Mouse (Mus musculus) adipocyte (in vitro differentiated cells): ENCODE results near the gene Ap1s2.

Experiments used
- DNase-seq: peaks from one replicate; pipeline ENCODE4 v3.0.0-alpha.2; 2016; ENCODE audit warnings: low spot score

Gene Ap1s2

DNA sequence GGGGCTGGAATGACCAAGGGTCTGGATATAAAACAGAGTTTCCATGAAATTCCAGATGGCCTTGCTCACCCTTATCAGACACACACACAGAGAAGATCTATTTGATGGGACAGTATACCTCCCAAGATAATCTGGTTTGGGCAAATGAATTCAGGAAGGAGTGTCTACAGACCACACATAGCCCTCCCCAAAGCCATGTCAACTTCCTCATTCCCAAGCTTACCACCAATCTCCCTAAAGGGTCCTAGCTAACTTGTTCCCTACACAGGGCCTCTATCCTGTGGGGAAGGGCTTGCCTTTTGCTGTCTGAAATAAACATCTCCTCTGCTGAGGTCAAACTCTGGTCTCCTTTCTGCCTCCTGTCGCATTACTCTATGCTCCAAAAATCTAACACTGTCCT, 72.3 kb downstream of the Ap1s2 start:
- no peak for DNase-seq

DNA sequence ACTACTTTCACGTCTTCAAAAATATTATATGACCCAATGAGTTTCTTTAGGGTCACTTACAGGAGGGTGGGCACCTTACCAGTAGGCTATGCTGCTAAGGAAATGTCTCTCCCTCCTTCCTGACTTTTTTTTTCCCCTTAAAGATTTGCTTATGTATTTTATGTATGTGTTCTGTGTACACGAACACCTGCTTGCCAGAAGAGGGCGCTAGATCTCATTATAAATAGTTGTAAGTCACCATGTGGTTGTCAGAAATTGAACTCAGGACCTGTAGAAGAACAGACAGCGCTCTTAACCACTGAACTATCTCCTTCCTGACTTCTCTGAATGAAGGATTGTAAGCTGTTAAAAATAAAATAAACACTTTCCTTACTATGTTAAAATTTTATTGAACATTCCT, 72.7 kb downstream of the Ap1s2 start:
- no peak for DNase-seq

DNA sequence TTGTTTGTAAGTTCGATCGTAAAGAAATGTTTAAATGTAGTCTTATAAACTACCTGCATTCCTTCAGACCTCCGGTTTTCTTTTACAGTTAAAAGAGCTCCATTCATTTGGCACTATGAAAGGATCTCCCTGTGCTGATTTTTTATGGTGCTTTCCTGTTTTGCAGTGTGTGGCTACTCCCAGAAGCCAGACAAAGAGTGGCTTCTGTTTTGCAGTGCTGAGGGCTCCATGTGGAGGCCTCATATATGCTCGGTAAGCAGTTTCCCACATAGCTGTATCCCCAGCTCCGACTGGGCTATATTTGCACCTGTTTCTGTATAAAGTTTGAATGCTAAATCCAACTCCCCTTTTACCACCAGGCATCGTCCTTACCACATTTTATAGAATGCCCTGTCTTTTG, 73.3 kb downstream of the Ap1s2 start:
- no peak for DNase-seq
